Mouse (Mus musculus) MEL (cell line): Measurements from ENCODE around the gene Ing3. TPM values are rescaled to one million over a fixed set of nuclear protein-coding genes. Genes with fewer than 3 reads are reported as not detected.

Experiments used
- DNase-seq: peaks from one replicate; pipeline ENCODE4 v3.0.0; 2011; ENCODE audit warnings: low read depth, low spot score
- H3K27ac ChIP-seq: 2 replicates; pipeline ENCODE4 v1.5.1; 2012; ENCODE audit warnings: low read depth, mild to moderate bottlenecking, control low read depth, low read length, moderate library complexity; ENCODE audit not compliant: control insufficient read depth
- H3K27me3 ChIP-seq, 2 experiments: fragments of 150-350 bp in 1 of 2; sonication (generic) in 1 of 2; 2 replicates each; pipeline ENCODE4 v1.6.1; 2012; ENCODE audit warnings: low read length in 2 of 2, mild to moderate bottlenecking in 2 of 2, improper control_type of control experiment in 1 of 2, moderate library complexity in 1 of 2; ENCODE audit not compliant: insufficient read depth in 2 of 2, control insufficient read depth in 1 of 2
- H3K36me3 ChIP-seq, 2 experiments: 2 replicates each; pipeline ENCODE4 v1.6.1; 2012 to 2014; ENCODE audit warnings: low read length in 2 of 2, improper control_type of control experiment in 1 of 2, inconsistent platforms in 1 of 2, mild to moderate bottlenecking in 1 of 2; ENCODE audit not compliant: insufficient read depth in 2 of 2, control insufficient read depth in 1 of 2
- H3K4me1 ChIP-seq, 2 experiments: fragments of 150-350 bp in 1 of 2; sonication (generic) in 1 of 2; 2 replicates each; pipeline ENCODE4 v1.6.1; 2012; ENCODE audit warnings: low read length in 2 of 2, improper control_type of control experiment in 1 of 2, mild to moderate bottlenecking in 1 of 2; ENCODE audit not compliant: insufficient read depth in 2 of 2, control insufficient read depth in 1 of 2
- H3K4me3 ChIP-seq, 2 experiments: fragments of 150-350 bp in 1 of 2; sonication (generic) in 1 of 2; 2 replicates each; pipeline ENCODE4 v1.5.1; 2012; ENCODE audit warnings: low read depth in 2 of 2, low read length in 2 of 2, mild to moderate bottlenecking in 2 of 2, moderate library complexity in 2 of 2, control low read depth in 1 of 2, improper control_type of control experiment in 1 of 2; ENCODE audit not compliant: control insufficient read depth in 1 of 2, insufficient read depth in 1 of 2
- H3K79me2 ChIP-seq: 2 replicates; pipeline ENCODE4 v1.6.1; 2012; ENCODE audit warnings: mild to moderate bottlenecking, low read length, moderate library complexity; ENCODE audit not compliant: control insufficient read depth, poor library complexity, insufficient read depth
- H3K9ac ChIP-seq: 2 replicates; pipeline ENCODE4 v1.6.1; 2012; ENCODE audit warnings: low read depth, mild to moderate bottlenecking, control low read depth, low read length, moderate library complexity; ENCODE audit not compliant: control insufficient read depth, poor library complexity, severe bottlenecking
- H3K9me3 ChIP-seq: fragments of 150-350 bp; sonication (generic); replicated peaks from 2 replicates; pipeline ENCODE4 v1.6.1; 2012; ENCODE audit warnings: mild to moderate bottlenecking, low read length, improper control_type of control experiment, moderate library complexity; ENCODE audit not compliant: insufficient read depth
- CHD2 ChIP-seq: IDR thresholded peaks from 2 replicates; pipeline ENCODE4 v1.6.1; 2011; ENCODE audit warnings: low read length, improper control_type of control experiment
- CTCF ChIP-seq, 3 experiments: IDR thresholded peaks in 2 of 3; conservative IDR thresholded peaks in 1 of 3; 2 replicates each; pipeline ENCODE4 v1.5.1; 2011 to 2012; ENCODE audit warnings: low read length in 3 of 3, low read depth in 2 of 3, mild to moderate bottlenecking in 2 of 3, improper control_type of control experiment in 1 of 3, inconsistent platforms in 1 of 3, mixed read lengths in 1 of 3, moderate library complexity in 1 of 3; ENCODE audit not compliant: control insufficient read depth in 1 of 3, insufficient read depth in 1 of 3, poor library complexity in 1 of 3, severe bottlenecking in 1 of 3
- ETS1 ChIP-seq: IDR thresholded peaks from 2 replicates; pipeline ENCODE4 v1.6.1; 2012; ENCODE audit warnings: low read depth, mild to moderate bottlenecking, inconsistent platforms, low read length, improper control_type of control experiment, moderate library complexity
- MAX ChIP-seq: IDR thresholded peaks from 2 replicates; pipeline ENCODE4 v1.6.1; 2011; ENCODE audit warnings: low read length, improper control_type of control experiment
- MAZ ChIP-seq: IDR thresholded peaks from 2 replicates; pipeline ENCODE4 v1.6.1; 2012; ENCODE audit warnings: low read depth, mild to moderate bottlenecking, inconsistent platforms, low read length, improper control_type of control experiment
- MYB ChIP-seq: IDR thresholded peaks from 2 replicates; pipeline ENCODE4 v1.6.1; 2011; ENCODE audit warnings: mild to moderate bottlenecking, low read depth, low read length, improper control_type of control experiment
- MYC ChIP-seq: IDR thresholded peaks from 2 replicates; pipeline ENCODE4 v1.6.1; 2011; ENCODE audit warnings: low read depth, mild to moderate bottlenecking, low read length, improper control_type of control experiment, moderate library complexity
- NRF1 ChIP-seq: IDR thresholded peaks from 2 replicates; pipeline ENCODE4 v1.6.1; 2014; ENCODE audit warnings: low read depth, mild to moderate bottlenecking, inconsistent platforms, low read length, improper control_type of control experiment, moderate library complexity; ENCODE audit not compliant: poor library complexity, insufficient read depth, severe bottlenecking
- RCOR1 ChIP-seq: IDR thresholded peaks from 2 replicates; pipeline ENCODE4 v1.6.1; 2012; ENCODE audit warnings: low read depth, mild to moderate bottlenecking, inconsistent platforms, low read length, improper control_type of control experiment
- SMC3 ChIP-seq: IDR thresholded peaks from 2 replicates; pipeline ENCODE4 v1.6.1; 2011; ENCODE audit warnings: low read depth, low read length, improper control_type of control experiment
- TAL1 ChIP-seq: IDR thresholded peaks from 2 replicates; pipeline ENCODE4 v1.6.1; 2012; ENCODE audit warnings: mild to moderate bottlenecking, inconsistent platforms, low read length, moderate library complexity, mixed read lengths
- TBP ChIP-seq: IDR thresholded peaks from 2 replicates; pipeline ENCODE4 v1.8.0; 2011; ENCODE audit warnings: low read depth, low read length, improper control_type of control experiment
- UBTF ChIP-seq: IDR thresholded peaks from 2 replicates; pipeline ENCODE4 v1.6.1; 2012; ENCODE audit warnings: low read depth, mild to moderate bottlenecking, inconsistent platforms, low read length, improper control_type of control experiment, moderate library complexity, borderline replicate concordance; ENCODE audit not compliant: insufficient read depth
- USF1 ChIP-seq: IDR thresholded peaks from 2 replicates; pipeline ENCODE4 v1.6.1; 2014; ENCODE audit warnings: low read depth, mild to moderate bottlenecking, inconsistent platforms, low read length, improper control_type of control experiment, moderate library complexity
- ZKSCAN1 ChIP-seq: IDR thresholded peaks from 2 replicates; pipeline ENCODE4 v1.6.1; 2012; ENCODE audit warnings: low read depth, mild to moderate bottlenecking, inconsistent platforms, low read length, improper control_type of control experiment, moderate library complexity
- ZNF384 ChIP-seq: IDR thresholded peaks from 2 replicates; pipeline ENCODE4 v1.6.1; 2012; ENCODE audit warnings: low read depth, mild to moderate bottlenecking, inconsistent platforms, low read length, improper control_type of control experiment
- polyA plus RNA-seq, 2 experiments: library from polyadenylated mRNA; stranded (reverse) in 1 of 2; unstranded in 1 of 2; fragments of >175 nt in 1 of 2; fragments of >200 nt in 1 of 2; gene quantifications; 2 replicates each; pipeline versions ENCODE4 v1.2.1 to v1.2.4; 2012; ENCODE audit warnings: low replicate concordance in 2 of 2, low read depth in 1 of 2; ENCODE audit not compliant: insufficient read length in 2 of 2, insufficient read depth in 1 of 2, missing spikeins in 1 of 2
- total RNA-seq: library from RNA; depleted of rRNA; stranded (reverse); fragments of 300-350 nt; gene quantifications from 2 replicates; pipeline ENCODE4 v1.2.3, GENCODE M21; 2012

Ing3 gene
- total and polyA plus RNA-seq, 3 experiments: 13.4 to 16.5 TPM; not detected in 1

- Histone ChIP-seq H3K36me3 (no peaks in the 10 kb centered on the region), H3K27me3 (peaks cover 0 to 1% of the 10 kb centered on the region in 2 experiments; a peak in 1 of 4 replicates), H3K9me3 (no peaks in the 10 kb centered on the region), H3K4me1 (no peaks in the 10 kb centered on the region), H3K4me3 (no peak overlapping the region), H3K27ac (no peak overlapping the region), H3K79me2 (no peaks in the 10 kb centered on the region), H3K9ac (no peak overlapping the region)
- TF ChIP-seq TAL1 (no peak), ETS1 (no peak), CHD2 (no peak), MYC (no peak), UBTF (no peak), RCOR1 (no peak), NRF1 (no peak), MAZ (no peak), TBP (no peak), SMC3 (no peak), MAX (no peak), MYB (no peak), ZNF384 (no peak), ZKSCAN1 (no peak)
- DNase-seq: no peak
These were observed 62.2 kb downstream of the Ing3 start for GRCm38 (mm10) chr6:22011546-22011945.

GRCm38 (mm10) chr6:22012099-22012498 is 62.7 kb downstream of the Ing3 start:
- no peaks in the 10 kb centered on the region for H3K4me1 ChIP-seq
- no peak overlapping the region for H3K27ac ChIP-seq
- H3K27me3 ChIP-seq: peaks cover 0 to 1% of the 10 kb centered on the region in 2 experiments; a peak in 1 of 4 replicates
- H3K9me3 ChIP-seq: no peaks in the 10 kb centered on the region
- no peak for DNase-seq
- no peak overlapping the region for H3K9ac ChIP-seq
- no peak for TF ChIP-seq MAZ
- no peaks in the 10 kb centered on the region for H3K36me3 ChIP-seq
- no peak overlapping the region for H3K4me3 ChIP-seq
- no peaks in the 10 kb centered on the region for H3K79me2 ChIP-seq

GRCm38 (mm10) chr6:22012501-22012900 is 63.1 kb downstream of the Ing3 start:
- Histone ChIP-seq H3K9ac (no peak overlapping the region), H3K4me1 (no peaks in the 10 kb centered on the region), H3K27me3 (peaks cover 0 to 1% of the 10 kb centered on the region in 2 experiments; a peak in 1 of 4 replicates), H3K36me3 (no peaks in the 10 kb centered on the region), H3K27ac (no peak overlapping the region), H3K79me2 (no peaks in the 10 kb centered on the region), H3K4me3 (no peak overlapping the region), H3K9me3 (no peaks in the 10 kb centered on the region)
- no peak for DNase-seq
- TF ChIP-seq CTCF (IDR thresholded peaks at IDR 0.05 in 2 of 3, conservative IDR thresholded peaks at IDR 0.05 in 1 of 3; ENCODE audit: control insufficient read depth in 1 of 3, insufficient read depth in 1 of 3, low read depth in 2 of 3, low read length in 3 of 3, poor library complexity in 1 of 3, severe bottlenecking in 1 of 3): no peak
- no peak for TF ChIP-seq USF1
